Mouse (Mus musculus) thymus, adult 18-20 months (tissue): Measurements from ENCODE around the gene Slc22a27.
"Not testable (repeated sequence)": the region's sequence is repeated elsewhere in the genome, so short reads cannot be mapped to it uniquely, and the experiment has no call there.

ENCODE experiments used
- DNase-seq, 2 experiments: peaks; one replicate each; pipeline ENCODE4 v3.0.0; 2022; ENCODE audit warnings: mixed read lengths in 2 of 2

The Slc22a27 gene

GRCm38 (mm10) chr19:7965927-7966326, at the start of gene Slc22a27:
Gene Slc22a27 (minus strand): TSS chr19:7966027.
- not testable (repeated sequence) for DNase-seq

GRCm38 (mm10) chr19:8011596-8011995, 45.8 kb upstream of the Slc22a27 start:
- DNase-seq, result not testable (repeated sequence)

DNA sequence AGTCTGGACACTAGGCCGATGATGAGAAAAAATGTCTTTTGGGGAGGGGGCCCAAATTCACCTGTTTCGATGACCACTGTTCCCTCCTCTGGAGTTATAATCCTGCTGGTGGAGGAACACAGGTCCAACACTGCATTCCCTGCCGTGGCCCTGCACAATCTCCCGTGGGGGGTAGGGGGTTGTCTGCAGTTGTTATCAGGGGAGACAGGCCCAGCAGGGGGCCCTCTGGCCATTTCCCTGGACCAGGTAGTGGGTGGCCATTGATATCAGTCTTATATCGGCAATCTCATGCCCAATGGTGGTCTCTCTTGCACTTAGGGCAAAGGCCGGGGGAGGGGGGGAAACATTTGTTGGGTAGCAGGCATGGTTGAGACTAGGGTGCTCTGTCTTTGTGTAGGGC, 43.3 kb upstream of the Slc22a27 start:
- not testable (repeated sequence) for DNase-seq

DNA sequence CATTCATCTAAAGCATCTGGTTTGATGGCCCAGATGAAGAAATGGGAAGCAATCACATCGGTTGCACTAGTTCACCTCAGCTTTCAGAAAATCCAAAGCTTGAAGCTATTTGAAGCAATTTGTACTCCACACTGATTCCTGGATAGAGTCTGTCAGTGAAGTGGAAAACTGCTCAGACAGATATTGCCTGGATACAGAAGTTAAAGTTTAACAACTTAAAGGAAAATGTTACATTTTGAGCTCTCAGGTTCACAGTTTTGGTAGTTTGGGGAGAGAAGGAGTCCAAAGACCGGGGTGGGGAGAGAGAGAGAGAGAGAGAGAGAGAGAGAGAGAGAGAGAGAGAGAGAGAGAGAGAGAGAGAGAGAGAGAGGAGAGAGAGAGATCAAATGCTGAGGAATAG, 2.9 kb upstream of the Slc22a27 start:
- DNase-seq, result no peak

DNA sequence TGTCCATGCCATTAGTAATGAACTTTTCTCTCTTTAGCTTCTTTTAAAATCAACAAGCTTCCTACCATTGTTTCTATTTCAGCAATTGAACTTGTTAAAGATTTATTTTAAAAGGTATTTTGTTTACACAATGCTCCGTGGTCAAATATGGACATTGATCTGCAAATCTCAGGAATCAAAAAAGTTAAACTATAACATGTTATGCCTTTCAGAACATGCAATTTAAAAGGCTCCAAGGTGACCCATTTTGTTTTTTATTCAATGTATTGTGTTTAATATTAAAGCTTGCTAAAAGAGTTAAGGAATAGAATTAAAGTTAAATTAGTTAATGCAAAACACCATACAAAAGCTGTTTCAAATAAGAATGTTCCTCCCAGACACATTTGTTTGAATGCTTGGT, 723 bp upstream of the Slc22a27 start:
- DNase-seq, result not testable (repeated sequence)

GRCm38 (mm10) chr19:7939391-7939790, 26.4 kb downstream of the Slc22a27 start:
- not testable (repeated sequence) for DNase-seq

GRCm38 (mm10) chr19:7876626-7877025, 89.2 kb downstream of the Slc22a27 start:
- DNase-seq, result no peak

GRCm38 (mm10) chr19:7829851-7830250, 136.0 kb downstream of the Slc22a27 start:
- DNase-seq, result no peak
